Mouse (Mus musculus) embryonic facial prominence, embryonic 10.5 days (tissue): ENCODE results near the gene Slc4a4. TPM values are rescaled to one million over a fixed set of nuclear protein-coding genes. Genes with fewer than 3 reads are reported as not detected.

Source experiments
- DNase-seq: peaks from one replicate; pipeline ENCODE4 v3.0.0-alpha.2; 2017; ENCODE audit warnings: low spot score
- H3K27ac ChIP-seq: fragments of 300-500 bp; sonication (generic); replicated peaks from 2 replicates; pipeline ENCODE4 v1.5.1; 2016; ENCODE audit warnings: mild to moderate bottlenecking
- H3K27me3 ChIP-seq: fragments of 300-500 bp; sonication (generic); replicated peaks from 2 replicates; pipeline ENCODE4 v1.6.1; 2016; ENCODE audit warnings: low read depth, mild to moderate bottlenecking; ENCODE audit not compliant: poor library complexity, severe bottlenecking
- H3K36me3 ChIP-seq: fragments of 300-500 bp; sonication (generic); replicated peaks from 2 replicates; pipeline ENCODE4 v1.6.1; 2016; ENCODE audit warnings: mild to moderate bottlenecking, moderate library complexity
- H3K4me1 ChIP-seq: fragments of 300-500 bp; sonication (generic); 2 replicates; pipeline ENCODE4 v1.6.1; 2016
- H3K4me3 ChIP-seq: fragments of 300-500 bp; sonication (generic); 2 replicates; pipeline ENCODE4 v1.5.1; 2016; ENCODE audit warnings: mild to moderate bottlenecking, moderate library complexity
- H3K9me3 ChIP-seq: fragments of 300-500 bp; sonication (generic); 2 replicates; pipeline ENCODE4 v1.6.1; 2016; ENCODE audit warnings: mild to moderate bottlenecking
- WGBS: fragments of 180-500 bp; shearing (Covaris S2); methylation state at CpG from one replicate; pipeline ENCODE4 v1.1.7; 2016; 5-methylcytosine and 5-hydroxymethylcytosine counted together
- polyA plus RNA-seq: library from polyadenylated mRNA; unstranded; fragments of >200 nt; fragmentation: Nextera tagmentation; extraction: Ambion mirVana; gene quantifications from 2 replicates; pipeline ENCODE4 v1.2.1, GENCODE M21; 2016

The Slc4a4 gene
- polyA plus RNA-seq, 1 experiment from 2014 or later = 1.7 TPM

- Histone ChIP-seq H3K9me3 (no peaks in the 10 kb centered on the region), H3K27ac (no peak overlapping the region), H3K27me3 (no peaks in the 10 kb centered on the region), H3K4me1 (no peaks in the 10 kb centered on the region), H3K4me3 (no peak overlapping the region), H3K36me3 (no peaks in the 10 kb centered on the region)
- no peak for DNase-seq
- WGBS = 75% methylated on average over 10 of the region's 10 CpGs
Observed at GRCm38 (mm10) chr5:88945661-88946339, 59.2 kb downstream of the Slc4a4 start.

GRCm38 (mm10) chr5:88950337-88950736, 63.7 kb downstream of the Slc4a4 start:
- no peak for DNase-seq
- no peaks in the 10 kb centered on the region for H3K36me3 ChIP-seq
- H3K9me3 ChIP-seq = no peaks in the 10 kb centered on the region
- no peaks in the 10 kb centered on the region for H3K27me3 ChIP-seq
- WGBS = 94% methylated on average over 7 of the region's 7 CpGs
- H3K4me3 ChIP-seq = no peak overlapping the region
- H3K4me1 ChIP-seq = no peaks in the 10 kb centered on the region
- no peak overlapping the region for H3K27ac ChIP-seq

DNA sequence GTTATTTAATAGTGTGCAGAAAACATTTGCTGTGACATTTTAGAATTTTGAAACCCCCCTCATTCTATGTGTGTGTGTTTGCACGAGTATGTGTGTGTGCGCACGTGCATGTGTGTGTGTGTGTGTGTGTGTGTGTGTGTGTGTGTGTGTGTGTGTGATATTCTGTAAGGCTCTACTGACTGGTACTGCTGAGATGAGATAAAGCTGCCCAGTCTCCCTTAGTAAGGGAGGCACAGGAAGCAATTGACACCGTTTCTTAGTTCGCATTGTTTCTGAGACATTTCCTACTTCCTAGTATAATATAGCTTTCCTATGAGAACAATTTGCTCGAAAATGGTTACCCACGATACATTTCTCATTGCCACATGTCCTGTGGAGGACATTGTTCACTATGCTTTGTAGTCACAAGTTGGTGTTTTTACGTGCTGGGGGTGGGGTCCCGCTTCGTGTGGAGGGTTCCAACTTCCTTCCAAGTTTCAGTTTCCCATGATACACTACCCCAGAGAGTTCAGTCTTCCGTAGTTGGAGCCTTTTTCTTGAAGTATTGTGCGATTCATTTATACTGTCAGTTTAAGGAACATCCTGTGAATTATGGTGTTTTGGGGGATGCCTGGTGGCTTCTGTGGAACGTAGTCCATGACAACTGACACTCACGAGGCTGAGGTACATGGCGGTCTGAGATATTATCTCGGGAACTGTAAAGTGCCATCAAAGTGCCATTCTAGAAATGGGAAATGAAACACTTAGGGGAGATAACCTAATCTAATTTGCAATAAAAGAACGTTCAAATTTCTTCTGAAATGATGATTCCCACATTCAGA, 66.3 kb downstream of the Slc4a4 start:
- 82% methylated on average over 17 of the region's 17 CpGs for WGBS
- no peaks in the 10 kb centered on the region for H3K4me1 ChIP-seq
- no peaks in the 10 kb centered on the region for H3K27me3 ChIP-seq
- H3K27ac ChIP-seq = no peak overlapping the region
- H3K4me3 ChIP-seq = no peak overlapping the region
- no peaks in the 10 kb centered on the region for H3K9me3 ChIP-seq
- no peaks in the 10 kb centered on the region for H3K36me3 ChIP-seq
- no peak for DNase-seq

DNA sequence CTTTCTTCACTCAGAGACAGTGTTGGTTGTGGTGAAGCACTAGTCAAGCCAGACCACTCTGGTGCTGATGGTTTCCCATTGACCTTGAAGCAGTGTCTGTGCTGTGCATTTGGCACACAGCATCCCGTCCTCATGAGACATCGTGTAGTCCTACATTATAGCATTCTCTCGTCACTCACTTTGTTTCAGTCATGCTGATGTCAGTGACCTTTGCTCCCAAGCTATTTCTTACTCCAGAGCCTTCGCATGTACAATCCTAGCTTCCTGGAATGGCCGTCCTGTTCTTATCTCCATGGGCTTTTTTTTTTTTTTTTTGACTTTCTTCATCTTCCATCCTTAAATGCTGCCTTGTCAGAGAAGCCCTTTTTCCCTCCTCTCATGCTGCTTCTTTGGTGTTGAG, 71.1 kb downstream of the Slc4a4 start:
- DNase-seq = no peak
- Histone ChIP-seq H3K27me3 (no peaks in the 10 kb centered on the region), H3K9me3 (no peaks in the 10 kb centered on the region), H3K4me3 (no peak overlapping the region), H3K27ac (no peak overlapping the region), H3K36me3 (no peaks in the 10 kb centered on the region), H3K4me1 (no peaks in the 10 kb centered on the region)
- WGBS = 79% methylated on average over 5 of the region's 5 CpGs

- no peaks in the 10 kb centered on the region for H3K27me3 ChIP-seq
- no peaks in the 10 kb centered on the region for H3K4me1 ChIP-seq
- no peak for DNase-seq
- H3K27ac ChIP-seq = no peak overlapping the region
- 92% methylated on average over 5 of the region's 5 CpGs for WGBS
- H3K4me3 ChIP-seq = no peak overlapping the region
- no peaks in the 10 kb centered on the region for H3K9me3 ChIP-seq
- no peaks in the 10 kb centered on the region for H3K36me3 ChIP-seq
Observed at GRCm38 (mm10) chr5:88958966-88959365, 72.3 kb downstream of the Slc4a4 start.

DNA sequence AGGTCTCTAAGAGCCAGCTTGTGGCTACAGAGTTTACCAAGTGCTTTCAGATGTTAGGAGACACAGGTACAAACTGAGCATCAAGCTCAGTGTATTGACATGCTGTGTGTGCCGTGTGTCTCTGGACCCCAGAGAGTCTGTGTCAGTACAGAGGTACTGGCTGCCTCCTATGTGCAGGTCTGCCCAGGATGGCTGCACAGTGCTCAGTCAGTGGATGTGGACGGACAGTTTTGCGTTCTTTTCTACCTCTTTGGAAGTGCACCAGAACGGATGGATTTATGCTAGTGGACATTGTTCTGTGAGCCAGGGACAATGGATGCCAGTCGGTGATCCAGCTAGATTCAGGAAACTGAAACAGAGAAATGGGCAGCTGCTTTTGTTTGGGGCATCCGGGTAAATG, 72.8 kb downstream of the Slc4a4 start:
- Histone ChIP-seq H3K27me3 (no peaks in the 10 kb centered on the region), H3K9me3 (no peaks in the 10 kb centered on the region), H3K4me1 (no peaks in the 10 kb centered on the region), H3K4me3 (no peak overlapping the region), H3K27ac (no peak overlapping the region), H3K36me3 (no peaks in the 10 kb centered on the region)
- 83% methylated on average over 6 of the region's 6 CpGs for WGBS
- no peak for DNase-seq

DNA sequence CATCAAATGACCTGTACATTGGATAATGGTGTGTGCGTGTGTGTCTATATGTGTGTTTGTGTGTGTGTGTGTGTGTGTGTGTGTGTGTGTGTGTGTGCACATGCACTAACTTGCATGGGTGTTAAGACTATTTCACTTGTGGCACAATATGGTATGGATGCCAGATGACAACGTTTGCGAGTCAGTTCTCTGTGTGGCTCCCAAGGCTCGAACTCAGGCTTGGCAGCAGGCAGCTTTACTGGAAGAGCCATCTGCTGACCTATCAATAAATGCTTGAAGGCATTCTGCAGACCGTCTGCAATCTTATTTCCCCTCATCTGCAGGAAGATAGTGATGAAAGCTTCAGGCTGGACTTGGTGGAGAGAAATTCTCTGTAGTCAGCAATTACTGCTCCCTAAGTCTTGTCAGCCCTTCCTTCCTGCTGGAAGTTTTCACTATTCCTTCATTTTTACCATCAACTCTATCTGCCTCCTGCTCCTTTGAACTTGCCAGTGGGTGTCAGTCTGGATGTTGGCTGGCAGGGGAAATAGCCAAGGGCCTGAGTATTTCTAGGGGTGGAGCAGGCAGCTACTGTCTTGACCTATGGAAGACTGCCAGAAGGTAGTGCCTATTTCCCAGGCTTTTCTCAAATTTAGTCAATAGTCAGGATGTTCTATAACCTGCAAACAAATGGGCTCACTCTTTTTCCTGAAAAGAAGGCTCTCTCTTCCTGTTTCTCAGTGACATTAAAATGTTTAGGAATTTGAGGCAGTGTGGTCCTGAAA, 73.9 kb downstream of the Slc4a4 start:
- Histone ChIP-seq H3K27me3 (no peaks in the 10 kb centered on the region), H3K4me3 (no peak overlapping the region), H3K9me3 (no peaks in the 10 kb centered on the region), H3K27ac (no peak overlapping the region), H3K4me1 (no peaks in the 10 kb centered on the region), H3K36me3 (no peaks in the 10 kb centered on the region)
- no peak for DNase-seq
- 84% methylated on average over 5 of the region's 5 CpGs for WGBS

DNA sequence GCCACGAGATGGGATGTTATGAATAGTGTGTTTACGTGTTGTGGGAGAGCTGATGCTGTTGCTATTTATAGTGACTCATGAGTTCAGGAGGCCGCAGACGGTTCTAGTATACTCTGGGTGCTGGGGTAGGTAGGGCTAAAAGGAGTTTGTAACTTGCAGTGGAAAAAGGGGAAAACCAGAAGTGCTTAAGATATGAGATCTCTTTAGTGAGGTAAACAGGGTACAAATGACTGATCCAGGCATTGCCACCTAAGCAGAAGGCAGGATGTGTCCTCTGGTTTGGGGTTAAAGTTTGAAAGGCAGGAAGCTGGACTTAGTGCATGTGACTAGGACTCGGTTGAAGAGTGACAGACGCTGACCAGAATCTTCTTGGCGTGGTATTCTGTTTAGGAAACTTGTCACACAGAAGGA, 74.7 kb downstream of the Slc4a4 start:
- no peaks in the 10 kb centered on the region for H3K27me3 ChIP-seq
- no peaks in the 10 kb centered on the region for H3K9me3 ChIP-seq
- H3K4me3 ChIP-seq = no peak overlapping the region
- no peak overlapping the region for H3K27ac ChIP-seq
- H3K4me1 ChIP-seq = no peaks in the 10 kb centered on the region
- WGBS = 81% methylated on average over 7 of the region's 7 CpGs
- no peaks in the 10 kb centered on the region for H3K36me3 ChIP-seq
- DNase-seq = no peak

DNA sequence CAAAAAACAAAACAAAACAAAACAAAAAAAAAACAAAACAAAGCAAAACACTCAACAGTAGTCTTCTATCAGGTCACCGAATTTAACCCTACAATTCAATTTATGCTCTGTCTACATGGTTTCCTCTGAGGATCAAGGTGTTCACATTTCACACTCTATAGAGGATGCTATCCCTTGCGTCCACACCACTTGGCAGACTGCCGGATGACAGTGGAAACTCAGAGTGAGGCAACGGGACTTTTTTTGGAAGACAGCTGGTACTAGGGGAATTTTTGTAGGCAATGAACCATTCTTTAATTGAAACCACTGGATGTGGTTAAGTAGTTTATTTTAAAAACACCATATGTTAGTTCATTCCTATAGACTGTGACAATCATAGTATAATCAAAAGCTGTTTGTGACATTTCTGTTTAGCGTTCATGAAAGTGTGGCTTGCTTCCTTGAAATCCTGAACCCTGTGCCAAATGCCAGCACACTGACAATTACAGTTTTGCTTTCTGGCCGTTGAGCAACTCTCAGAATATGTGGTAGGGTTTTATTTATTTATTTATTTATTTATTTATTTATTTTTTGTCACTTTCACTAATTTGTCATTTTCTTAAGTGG, 78.2 kb downstream of the Slc4a4 start:
- H3K9me3 ChIP-seq = no peaks in the 10 kb centered on the region
- 85% methylated on average over 6 of the region's 6 CpGs for WGBS
- no peak overlapping the region for H3K4me3 ChIP-seq
- peaks cover 12% of the 10 kb centered on the region for H3K4me1 ChIP-seq
- H3K27me3 ChIP-seq = no peaks in the 10 kb centered on the region
- no peaks in the 10 kb centered on the region for H3K36me3 ChIP-seq
- no peak for DNase-seq
- H3K27ac ChIP-seq = no peak overlapping the region

DNA sequence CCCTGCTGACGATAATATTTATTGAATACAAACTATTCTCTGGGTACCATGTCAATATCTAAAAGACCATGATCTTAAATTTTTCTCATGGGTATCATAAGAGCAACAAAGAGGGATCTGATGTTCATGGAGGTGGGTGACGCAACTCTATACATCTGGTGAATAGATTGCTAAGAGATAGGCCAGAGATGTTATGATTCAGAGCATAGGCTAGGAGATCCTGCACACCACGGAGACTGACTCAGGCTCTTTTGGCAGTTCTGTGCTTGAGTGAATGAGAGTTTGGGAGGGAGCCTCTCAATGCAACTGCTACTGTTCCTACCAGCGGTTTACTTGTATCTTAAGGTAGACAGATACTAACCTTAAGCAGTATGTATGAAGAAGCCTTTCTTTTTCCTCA, 79.9 kb downstream of the Slc4a4 start:
- 89% methylated on average over 4 of the region's 4 CpGs for WGBS
- Histone ChIP-seq H3K4me3 (no peak overlapping the region), H3K9me3 (no peaks in the 10 kb centered on the region), H3K4me1 (peaks cover 12% of the 10 kb centered on the region), H3K27ac (no peak overlapping the region), H3K36me3 (no peaks in the 10 kb centered on the region), H3K27me3 (no peaks in the 10 kb centered on the region)
- no peak for DNase-seq

DNA sequence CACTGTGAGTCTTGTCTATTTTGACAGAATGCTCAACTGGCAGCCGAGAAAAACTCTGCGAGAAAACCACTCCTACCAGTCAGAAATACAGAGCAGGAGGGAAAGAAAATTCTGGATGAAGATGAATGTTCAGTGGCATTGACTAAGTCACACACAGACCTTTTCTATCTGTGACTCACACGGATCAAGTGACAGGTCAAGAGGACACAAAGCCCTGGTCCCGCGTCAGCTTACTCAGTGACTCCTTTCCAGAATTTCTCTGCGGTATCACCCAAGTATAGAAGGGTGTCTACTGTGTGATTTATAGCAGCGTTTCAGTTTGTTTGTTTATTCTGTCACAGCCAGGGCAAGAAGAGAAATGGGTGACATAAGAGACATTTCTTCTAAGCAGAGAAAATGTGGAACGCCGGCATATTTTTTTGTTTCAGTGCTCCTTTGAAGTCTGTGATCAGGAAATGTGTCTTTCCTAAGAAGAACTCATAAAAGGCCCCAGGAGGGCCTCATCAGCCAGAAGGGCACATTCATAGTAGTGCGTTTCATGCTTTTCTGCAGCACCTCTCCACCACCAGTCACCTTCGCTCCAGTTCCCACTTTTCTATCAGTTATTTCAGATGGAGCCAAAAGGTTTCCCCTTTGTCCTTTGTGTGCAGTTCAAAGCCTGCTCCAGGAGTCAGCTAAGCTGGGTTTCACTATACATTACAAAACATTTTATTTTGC, 82.5 kb downstream of the Slc4a4 start:
- DNase-seq = no peak
- Histone ChIP-seq H3K36me3 (no peaks in the 10 kb centered on the region), H3K4me1 (peaks cover 12% of the 10 kb centered on the region), H3K4me3 (no peak overlapping the region), H3K9me3 (no peaks in the 10 kb centered on the region), H3K27ac (no peak overlapping the region), H3K27me3 (no peaks in the 10 kb centered on the region)
- 56% methylated on average over 11 of the region's 11 CpGs for WGBS

GRCm38 (mm10) chr5:88971554-88971953, 84.9 kb downstream of the Slc4a4 start:
- Histone ChIP-seq H3K9me3 (no peaks in the 10 kb centered on the region), H3K36me3 (no peaks in the 10 kb centered on the region), H3K4me1 (peaks cover 16% of the 10 kb centered on the region), H3K27me3 (no peaks in the 10 kb centered on the region), H3K4me3 (no peak overlapping the region), H3K27ac (no peak overlapping the region)
- no peak for DNase-seq
